In the genomic region with DNA sequence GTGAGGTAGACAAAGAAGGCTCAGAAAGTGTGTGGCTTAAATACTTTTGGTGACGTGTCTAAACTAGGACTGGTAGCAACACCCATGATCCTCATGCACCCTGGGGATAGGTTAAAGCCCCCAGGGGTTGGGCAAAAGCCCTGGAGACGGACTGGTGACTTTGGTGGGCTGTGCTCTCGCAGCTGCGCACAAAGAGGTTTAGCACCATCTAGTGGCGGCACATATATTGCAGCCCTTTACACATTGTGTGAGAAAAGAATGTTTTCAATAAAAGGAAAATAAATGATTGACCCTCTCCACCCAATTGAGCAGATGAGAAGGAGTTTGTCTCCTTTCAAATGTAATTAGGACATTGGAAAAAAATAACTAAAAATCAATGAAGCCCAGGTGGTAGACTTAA, we compare ENCODE assay signal across 10 mouse cellular contexts. TPM values are rescaled to one million over a fixed set of nuclear protein-coding genes. Genes with fewer than 3 reads are reported as not detected.
A peak's percentile ranks its signal among the peaks of the same experiment; 100 is the strongest.
DNase-seq lines count a peak whose midpoint lies in the region; TF ChIP-seq lines count a peak whose summit lies in the region.
"Not testable (repeated sequence)": the region's sequence is repeated elsewhere in the genome, so short reads cannot be mapped to it uniquely, and the experiment has no call there.
"Had no signal": no experiment of that assay in that cellular context is flagged by ENCODE, and none has a peak within 500 bp of the region (broad histone marks: within the 10 kb centered on the region; RNA-seq: fewer than 3 reads in every experiment).

No protein-coding gene starts in this region.

- H3K4me1 ChIP-seq in ES-E14 (ENCODE audit: control insufficient read depth in 2 of 2, insufficient read depth in 2 of 2, low read length in 2 of 2, poor library complexity in 1 of 2); forebrain, embryonic 10.5 days; lung, adult 2 months (ENCODE audit: control insufficient read depth, insufficient read depth, low read length): not testable (repeated sequence)

- not testable (repeated sequence) for H3K27ac ChIP-seq in ES-E14 (ENCODE audit: insufficient read depth, low read depth, low read length, poor library complexity, severe bottlenecking); forebrain, embryonic 10.5 days

- H3K9ac ChIP-seq in ES-E14 (ENCODE audit: insufficient read depth, low read depth, low read length, poor library complexity, severe bottlenecking): not testable (repeated sequence)

- DNase-seq in ES-E14 (ENCODE audit: low read depth, low spot score): peak; percentile 38
- peak; percentile 19 for DNase-seq in c-Kit-positive CD71-positive TER-119-negative erythroid progenitor cells, embryonic 14.5 days (ENCODE audit: low read depth)
- DNase-seq in forebrain, embryonic 10.5 days (ENCODE audit: extremely low spot score, low spot score): peak; percentile 40
- DNase-seq in heart, postnatal 4 days: peak; percentile 66
- peak; percentile 62 for DNase-seq in layer of hippocampus, adult 9-10 months (ENCODE audit: low spot score)
- peak; percentile 57 for DNase-seq in lung, adult 2 months
- DNase-seq in retina, embryonic 14.5 days (ENCODE audit: low spot score): peak; percentile 63
- DNase-seq in thymus, postnatal 25 days: peak; percentile 54

- peak; percentile 70 for TF ChIP-seq CTCF in lung, adult 2 months (IDR thresholded peaks at IDR 0.05; ENCODE audit: insufficient read depth, low read length)

- H3K27me3 ChIP-seq in forebrain, embryonic 10.5 days (ENCODE audit: poor library complexity, severe bottlenecking): not testable (repeated sequence)

- H3K9me3 ChIP-seq in ES-E14 (ENCODE audit: control insufficient read depth, insufficient read depth, low read depth, low read length): not testable (repeated sequence)
- H3K9me3 ChIP-seq in forebrain, embryonic 10.5 days: peaks cover 17% of the 10 kb centered on the region

- WGBS in forebrain, embryonic 10.5 days: 4% methylated on average over 5 of the region's 5 CpGs
- WGBS in lung, adult 2 months: 3% methylated on average over 5 of the region's 5 CpGs

- not testable (repeated sequence) for H3K4me3 ChIP-seq in ES-E14 (ENCODE audit: insufficient read depth in 1 of 2, low read depth in 1 of 2, low read length in 2 of 2, poor library complexity in 1 of 2, severe bottlenecking in 1 of 2); forebrain, embryonic 10.5 days; lung, adult 2 months (replicated peaks; ENCODE audit: extremely low read depth, low read depth, low read length)

- in situ Hi-C loops in ES-E14 (cut with MboI; ENCODE audit: low sequenced_read_pairs in 2 of 2, unreplicated experiment in 2 of 2): not testable (repeated sequence)

- H3K36me3 ChIP-seq in ES-E14 (ENCODE audit: control insufficient read depth, insufficient read depth, low read length, poor library complexity, severe bottlenecking); forebrain, embryonic 10.5 days (replicated peaks): not testable (repeated sequence)

- TF ChIP-seq POLR2A in lung, adult 2 months (IDR thresholded peaks at IDR 0.05; ENCODE audit: borderline replicate concordance, extremely low read depth, low read depth, low read length): not testable (repeated sequence)

TF ChIP-seq in ES-E14, 5 proteins besides CTCF, POLR2A, EP300 and RAD21:
- TF ChIP-seq ZC3H11A (IDR thresholded peaks at IDR 0.05; ENCODE audit: borderline replicate concordance, low read depth, low read length): peak; percentile 29; the same call in 1 of the 2 replicates
TF ChIP-seq in ES-E14: peak in this region for 1; not testable (repeated sequence) for 4.

RNA-seq across cellular contexts. Expression of a gene that starts 22.6 kb away (rescaled TPM):
- total RNA-seq in ES-E14 (2012; rRNA removed): not detected in 2 replicates
- not detected in 2 replicates for polyA plus RNA-seq in forebrain, embryonic 10.5 days (2016; fragmentation: Nextera tagmentation; extraction: Ambion mirVana)
- total RNA-seq in heart, postnatal 4 days (2021): not detected
- polyA plus RNA-seq in lung, adult 2 months (2012; rRNA removed): not detected in 2 replicates
- total RNA-seq: heart, postnatal 25 days had no signal
- polyA plus RNA-seq: midbrain, embryonic 13.5 days had no signal

RNA-seq across cellular contexts. Expression of a gene that starts 45.8 kb away (rescaled TPM):
- not detected in 2 replicates for total RNA-seq in ES-E14 (2012; rRNA removed)
- not detected in 2 replicates for polyA plus RNA-seq in forebrain, embryonic 10.5 days (2016; fragmentation: Nextera tagmentation; extraction: Ambion mirVana)
- not detected for total RNA-seq in heart, postnatal 4 days (2021)
- polyA plus RNA-seq in lung, adult 2 months (2012; rRNA removed): not detected in 2 replicates
- total RNA-seq: heart, postnatal 25 days had no signal
- polyA plus RNA-seq: midbrain, embryonic 13.5 days had no signal

RNA-seq across cellular contexts. Expression of a gene that starts 54.3 kb away (rescaled TPM):
- total RNA-seq in ES-E14 (2012; rRNA removed): not detected in 2 replicates
- polyA plus RNA-seq in forebrain, embryonic 10.5 days (2016; fragmentation: Nextera tagmentation; extraction: Ambion mirVana): not detected in 2 replicates
- not detected for total RNA-seq in heart, postnatal 4 days (2021)
- not detected in 2 replicates for polyA plus RNA-seq in lung, adult 2 months (2012; rRNA removed)
- total RNA-seq: heart, postnatal 25 days had no signal

RNA-seq across cellular contexts. Expression of a gene that starts 57.6 kb away (rescaled TPM):
- 1.0 and 2.4 TPM in 2 replicates for total RNA-seq in ES-E14 (2012; rRNA removed)
- polyA plus RNA-seq in forebrain, embryonic 10.5 days (2016; fragmentation: Nextera tagmentation; extraction: Ambion mirVana): 0.38 and 0.43 TPM in 2 replicates
- not detected for total RNA-seq in heart, postnatal 4 days (2021)
- polyA plus RNA-seq in lung, adult 2 months (2012; rRNA removed): 0.10 and 0.37 TPM in 2 replicates
- total RNA-seq: heart, postnatal 25 days had no signal
